Mouse (Mus musculus) neural tube, embryonic 13.5 days (tissue): ENCODE measurements around the gene Dus2. TPM values are rescaled to one million over a fixed set of nuclear protein-coding genes. Genes with fewer than 3 reads are reported as not detected.

Experiments
- ATAC-seq: fragments of 200-750 bp; cut with Nextera tagmentation; 2 replicates; pipeline ENCODE4 v1.8.0; 2017; ENCODE audit warnings: low read depth, mild to moderate bottlenecking, moderate TSS enrichment, moderate library complexity
- H3K27ac ChIP-seq: fragments of 300-500 bp; sonication (generic); replicated peaks from 2 replicates; pipeline ENCODE4 v1.5.1; 2015; ENCODE audit warnings: moderate library complexity, mild to moderate bottlenecking, inconsistent platforms
- H3K27me3 ChIP-seq: fragments of 300-500 bp; sonication (generic); 2 replicates; pipeline ENCODE4 v1.6.1; 2015; ENCODE audit warnings: mild to moderate bottlenecking, inconsistent platforms
- H3K36me3 ChIP-seq: fragments of 300-500 bp; sonication (generic); 2 replicates; pipeline ENCODE4 v1.6.1; 2015; ENCODE audit warnings: mild to moderate bottlenecking, inconsistent platforms
- H3K4me1 ChIP-seq: fragments of 300-500 bp; sonication (generic); replicated peaks from 2 replicates; pipeline ENCODE4 v1.6.1; 2015; ENCODE audit warnings: inconsistent platforms
- H3K4me2 ChIP-seq: fragments of 300-500 bp; sonication (generic); 2 replicates; pipeline ENCODE4 v1.6.1; 2015; ENCODE audit warnings: inconsistent platforms, mild to moderate bottlenecking, moderate library complexity
- H3K4me3 ChIP-seq: fragments of 300-500 bp; sonication (generic); 2 replicates; pipeline ENCODE4 v1.5.1; 2015; ENCODE audit warnings: mild to moderate bottlenecking, inconsistent platforms
- H3K9ac ChIP-seq: fragments of 300-500 bp; sonication (generic); 2 replicates; pipeline ENCODE4 v1.6.1; 2015; ENCODE audit warnings: moderate library complexity, mild to moderate bottlenecking, inconsistent platforms
- H3K9me3 ChIP-seq: fragments of 300-500 bp; sonication (generic); 2 replicates; pipeline ENCODE4 v1.6.1; 2016; ENCODE audit warnings: inconsistent platforms
- WGBS: fragments of 180-500 bp; shearing (Covaris S2); methylation state at CpG from one replicate; pipeline ENCODE4 v1.1.7; 2015; 5-methylcytosine and 5-hydroxymethylcytosine counted together
- microRNA-seq: library from miRNA; unstranded; fragments of <30 nt; microRNA quantifications from one replicate; pipeline ENCODE4, GENCODE M21; 2016
- polyA plus RNA-seq: library from polyadenylated mRNA; unstranded; fragments of >200 nt; fragmentation: Nextera tagmentation; extraction: Ambion mirVana; gene quantifications from 2 replicates; pipeline ENCODE4 v1.2.1, GENCODE M21; 2015

Dus2 gene
- polyA plus RNA-seq, 1 experiment from 2014 or later: 23.1 TPM

DNA sequence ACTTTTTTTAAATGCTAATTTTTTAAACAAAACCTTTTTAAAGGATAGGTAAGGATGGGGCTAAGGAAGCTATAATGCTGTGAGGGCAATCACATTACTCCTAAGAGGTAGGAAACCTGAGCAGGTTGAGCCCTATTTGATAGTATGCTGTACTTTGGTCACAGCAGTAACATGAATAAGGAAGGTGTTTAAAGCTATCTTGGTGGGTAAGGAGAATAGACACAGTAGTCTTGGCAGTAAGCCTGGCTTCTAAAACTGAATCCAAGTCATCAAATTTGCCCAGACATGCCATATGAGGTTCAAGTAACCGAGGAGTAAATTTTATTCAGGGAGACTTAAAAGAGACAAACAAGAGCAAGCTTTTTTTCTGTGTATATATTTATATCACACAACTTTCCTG lies 78.4 kb downstream of the Dus2 start:
- Histone ChIP-seq H3K9me3 (no peaks in the 10 kb centered on the region), H3K9ac (no peak overlapping the region), H3K4me2 (no peak overlapping the region), H3K36me3 (no peaks in the 10 kb centered on the region), H3K27me3 (no peaks in the 10 kb centered on the region), H3K4me1 (no peaks in the 10 kb centered on the region), H3K27ac (no peak overlapping the region), H3K4me3 (no peak overlapping the region)
- no peak for ATAC-seq
- WGBS: 76% methylated on average over 1 of the region's 1 CpGs

DNA sequence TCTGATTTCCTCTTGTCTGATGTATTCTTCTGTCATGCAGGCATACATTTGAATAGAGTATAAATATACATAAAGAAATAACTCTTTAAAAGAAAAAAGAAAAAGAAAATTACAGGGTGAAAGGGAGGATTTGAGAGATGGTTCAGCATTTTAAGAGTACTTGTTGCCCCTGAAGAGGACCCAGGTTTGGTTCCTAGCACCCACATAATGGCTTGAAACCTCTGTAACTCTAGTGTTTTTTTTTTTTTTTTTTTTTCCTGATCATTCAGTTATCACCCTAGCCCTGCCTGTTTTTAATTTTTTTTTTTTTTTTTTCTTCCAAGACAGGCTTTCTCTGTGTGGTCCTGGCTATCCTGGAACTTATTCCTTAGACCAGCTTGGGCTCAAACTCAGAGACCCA lies 81.0 kb downstream of the Dus2 start:
- Histone ChIP-seq H3K27ac (no peak overlapping the region), H3K36me3 (no peaks in the 10 kb centered on the region), H3K4me3 (no peak overlapping the region), H3K9ac (no peak overlapping the region), H3K4me2 (no peak overlapping the region), H3K4me1 (0 out of 2 replicates have a peak, but pooled peaks cover 3% of the 10 kb centered on the region), H3K9me3 (no peaks in the 10 kb centered on the region), H3K27me3 (no peaks in the 10 kb centered on the region)
- ATAC-seq: no peak

DNA sequence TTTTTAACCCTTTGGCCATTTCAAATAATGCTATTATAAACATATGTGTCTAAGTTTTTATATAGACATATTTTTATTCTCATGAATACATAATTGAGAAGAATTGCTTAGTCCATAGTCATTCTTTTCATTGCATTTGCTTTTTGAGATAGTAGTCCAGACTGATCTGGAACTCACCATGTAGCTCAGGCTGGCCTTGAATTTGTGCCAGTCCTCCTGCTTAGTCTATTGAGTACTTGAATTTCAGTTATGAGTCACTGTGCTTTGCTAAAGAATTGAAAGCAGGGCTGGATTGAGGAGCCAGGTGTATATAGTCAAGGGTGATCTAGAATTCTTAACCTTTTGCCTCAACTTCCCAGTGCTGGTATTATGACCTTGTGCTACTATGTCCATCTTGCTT lies 83.1 kb downstream of the Dus2 start:
- no peak overlapping the region for H3K4me3 ChIP-seq
- no peaks in the 10 kb centered on the region for H3K27me3 ChIP-seq
- no peak for ATAC-seq
- H3K36me3 ChIP-seq: peaks cover 5% of the 10 kb centered on the region; the same call in 1 of the 2 replicates
- no peaks in the 10 kb centered on the region for H3K9me3 ChIP-seq
- no peak overlapping the region for H3K4me2 ChIP-seq
- H3K9ac ChIP-seq: no peak overlapping the region
- H3K4me1 ChIP-seq: 0 out of 2 replicates have a peak, but pooled peaks cover 3% of the 10 kb centered on the region
- H3K27ac ChIP-seq: no peak overlapping the region

DNA sequence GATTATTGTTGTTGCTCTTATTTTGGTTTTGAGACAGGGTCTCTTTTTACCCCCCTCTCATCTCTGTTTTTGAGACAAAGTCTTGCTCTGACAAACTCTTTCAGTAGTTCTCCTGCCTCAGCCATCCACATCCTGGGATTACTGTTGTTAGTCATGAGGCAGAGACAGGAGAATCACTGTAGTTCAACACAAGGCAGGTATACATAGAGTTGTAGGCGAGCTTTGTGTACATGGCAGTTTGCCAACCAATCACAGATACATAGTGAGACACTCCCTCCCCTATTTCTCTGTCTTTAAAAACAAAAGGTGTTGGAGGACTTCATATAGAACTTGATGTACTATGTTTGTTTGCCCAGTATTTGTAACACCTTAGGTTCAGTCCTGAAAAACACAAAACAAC lies 83.5 kb downstream of the Dus2 start:
- H3K4me3 ChIP-seq: no peak overlapping the region
- H3K27ac ChIP-seq: no peak overlapping the region
- no peaks in the 10 kb centered on the region for H3K27me3 ChIP-seq
- ATAC-seq: no peak
- 94% methylated on average over 1 of the region's 1 CpGs for WGBS
- H3K9me3 ChIP-seq: no peaks in the 10 kb centered on the region
- H3K4me2 ChIP-seq: no peak overlapping the region
- peaks cover 9% of the 10 kb centered on the region; the same call in 1 of the 2 replicates for H3K36me3 ChIP-seq
- 0 out of 2 replicates have a peak, but pooled peaks cover 3% of the 10 kb centered on the region for H3K4me1 ChIP-seq
- H3K9ac ChIP-seq: no peak overlapping the region

DNA sequence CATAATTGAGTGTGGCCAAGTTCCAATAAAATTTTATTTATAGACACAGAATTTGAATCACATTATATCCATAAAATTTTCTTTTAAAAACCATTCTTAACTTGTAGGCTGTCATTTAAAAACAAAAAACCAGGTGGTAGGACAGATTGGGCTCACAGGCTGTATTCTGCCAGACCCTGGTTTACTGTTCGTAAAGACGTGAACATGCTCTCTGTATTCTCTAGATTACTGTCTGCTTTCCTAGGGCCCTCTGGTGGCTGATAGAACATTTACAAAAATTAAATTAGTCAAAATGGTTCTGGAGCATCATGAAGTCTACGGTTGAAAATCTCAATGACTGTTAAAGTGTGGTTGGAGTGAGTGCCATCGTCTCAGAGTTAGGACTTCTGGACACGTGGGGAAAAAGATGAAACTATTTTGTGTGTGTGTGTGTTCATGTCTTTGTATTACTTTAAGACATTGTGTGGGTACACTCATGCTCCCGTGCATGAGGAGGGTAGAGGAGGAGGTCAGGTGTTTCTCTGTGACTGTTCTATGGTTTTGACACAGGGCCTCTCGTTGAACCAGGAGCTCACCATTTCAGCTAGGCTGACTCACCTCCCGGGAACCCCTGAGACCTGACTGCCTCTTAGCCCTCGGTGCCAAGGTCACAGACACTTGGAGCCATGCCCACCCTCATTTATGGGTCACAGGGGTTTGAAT lies 84.2 kb downstream of the Dus2 start:
- no peak overlapping the region for H3K27ac ChIP-seq
- WGBS: 81% methylated on average over 9 of the region's 9 CpGs

DNA sequence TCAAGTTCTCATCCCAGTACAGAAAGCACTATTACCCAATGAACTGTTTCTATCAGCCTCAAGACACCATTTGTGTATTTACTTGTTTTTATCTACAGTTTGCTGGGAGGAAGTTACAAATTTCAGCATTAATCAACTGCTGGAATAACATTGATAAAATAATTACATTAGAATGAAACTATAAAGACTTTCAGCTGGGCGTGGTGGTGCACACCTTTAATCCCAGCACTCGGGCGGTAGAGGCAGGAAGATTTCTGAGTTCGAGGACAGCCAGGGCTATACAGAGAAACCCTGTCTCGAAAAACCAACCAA lies 84.7 kb downstream of the Dus2 start:
- Histone ChIP-seq H3K27ac (no peak overlapping the region), H3K9me3 (no peaks in the 10 kb centered on the region), H3K27me3 (no peaks in the 10 kb centered on the region), H3K36me3 (peaks cover 9% of the 10 kb centered on the region; the same call in 1 of the 2 replicates), H3K9ac (no peak overlapping the region), H3K4me1 (0 out of 2 replicates have a peak, but pooled peaks cover 3% of the 10 kb centered on the region), H3K4me2 (no peak overlapping the region), H3K4me3 (no peak overlapping the region)
- 97% methylated on average over 5 of the region's 5 CpGs for WGBS
- no peak for ATAC-seq

More for the DNA sequence above, 84.2 kb downstream of the Dus2 start:
- Histone ChIP-seq H3K9me3 (no peaks in the 10 kb centered on the region), H3K4me3 (no peak overlapping the region), H3K4me1 (0 out of 2 replicates have a peak, but pooled peaks cover 3% of the 10 kb centered on the region), H3K9ac (no peak overlapping the region), H3K36me3 (peaks cover 9% of the 10 kb centered on the region; the same call in 1 of the 2 replicates), H3K27me3 (no peaks in the 10 kb centered on the region), H3K4me2 (no peak overlapping the region)
- no peak for ATAC-seq

DNA sequence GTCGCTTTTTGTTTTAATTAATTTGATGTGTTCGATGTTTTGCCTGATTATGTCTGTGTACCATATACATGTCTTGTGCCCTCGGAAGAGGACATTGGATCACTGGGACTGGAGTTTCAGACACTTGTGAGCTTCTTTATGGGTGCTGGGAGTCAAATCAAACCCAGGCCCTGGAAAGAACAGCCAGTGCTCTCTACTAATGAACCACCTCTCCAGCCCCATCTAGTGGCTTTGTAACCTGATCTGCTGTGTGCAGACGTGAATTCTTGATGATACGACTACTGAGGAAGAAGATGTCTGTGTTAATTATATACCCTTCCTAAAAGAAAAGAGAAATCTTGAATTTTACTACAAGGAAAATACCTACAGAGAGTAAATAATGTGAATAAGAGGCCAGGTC lies 85.5 kb downstream of the Dus2 start:
- no peak overlapping the region for H3K4me2 ChIP-seq
- WGBS: 77% methylated on average over 5 of the region's 5 CpGs
- H3K27ac ChIP-seq: no peak overlapping the region
- H3K27me3 ChIP-seq: no peaks in the 10 kb centered on the region
- H3K36me3 ChIP-seq: peaks cover 13% of the 10 kb centered on the region
- ATAC-seq: no peak
- H3K4me3 ChIP-seq: no peak overlapping the region
- no peaks in the 10 kb centered on the region for H3K9me3 ChIP-seq
- H3K9ac ChIP-seq: no peak overlapping the region
- H3K4me1 ChIP-seq: 0 out of 2 replicates have a peak, but pooled peaks cover 3% of the 10 kb centered on the region

DNA sequence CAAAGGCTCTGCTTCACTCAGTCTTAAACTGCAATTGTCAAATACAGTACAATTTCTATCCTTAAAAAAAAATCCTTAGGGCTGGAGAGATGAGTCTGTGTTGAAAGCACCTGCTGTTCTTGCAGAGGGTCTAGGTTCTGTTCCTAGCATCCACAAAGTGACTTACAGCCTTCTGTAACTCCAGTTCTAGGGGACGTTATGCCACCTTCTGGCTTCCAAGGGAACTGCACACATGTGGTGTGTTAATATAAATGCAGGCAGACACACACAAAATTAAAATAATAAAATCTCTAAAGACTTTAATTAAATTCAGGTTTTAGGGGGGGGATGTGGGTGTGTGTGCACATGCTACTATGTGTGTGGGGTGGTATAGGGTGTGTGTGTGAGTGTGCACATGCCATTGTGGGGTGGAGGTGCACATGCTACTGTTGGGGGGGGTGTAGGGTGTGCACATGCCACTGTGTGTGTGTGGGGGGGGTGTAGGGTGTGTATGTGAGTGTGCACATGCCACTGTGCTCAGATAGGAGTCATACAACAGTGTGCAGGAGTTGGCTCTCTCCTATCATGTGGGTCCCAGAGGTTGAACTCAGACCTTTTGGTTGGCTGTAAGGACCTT lies 86.4 kb downstream of the Dus2 start:
- 0 out of 2 replicates have a peak, but pooled peaks have one; percentile 27 for ATAC-seq
- Histone ChIP-seq H3K27me3 (no peaks in the 10 kb centered on the region), H3K9me3 (no peaks in the 10 kb centered on the region), H3K4me2 (no peak overlapping the region), H3K27ac (no peak overlapping the region), H3K36me3 (peaks cover 18% of the 10 kb centered on the region), H3K4me1 (0 out of 2 replicates have a peak, but pooled peaks cover 3% of the 10 kb centered on the region), H3K9ac (no peak overlapping the region), H3K4me3 (no peak overlapping the region)
- 94% methylated on average over 1 of the region's 1 CpGs for WGBS

DNA sequence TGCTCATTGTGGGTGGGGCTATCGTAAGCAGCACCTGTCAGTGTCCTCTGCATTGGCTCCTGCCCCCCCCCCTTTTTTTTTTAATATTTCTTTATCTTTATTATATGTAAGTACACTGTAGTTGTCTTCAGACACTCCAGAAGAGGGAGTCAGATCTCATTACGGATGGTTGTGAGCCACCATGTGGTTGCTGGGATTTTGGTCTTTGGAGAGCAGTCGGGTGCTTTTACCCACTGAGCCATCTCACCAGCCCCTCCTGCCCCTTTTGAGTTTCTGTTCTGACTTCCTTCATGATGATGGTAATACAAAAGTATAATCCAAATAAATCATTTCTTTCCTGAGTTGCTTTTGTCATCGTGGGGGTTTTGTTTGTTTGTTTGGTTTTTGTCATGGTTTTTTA lies 111.2 kb downstream of the Dus2 start:
- Histone ChIP-seq H3K9me3 (no peaks in the 10 kb centered on the region), H3K27me3 (no peaks in the 10 kb centered on the region), H3K4me3 (no peak overlapping the region), H3K4me1 (no peaks in the 10 kb centered on the region), H3K27ac (no peak overlapping the region), H3K9ac (no peak overlapping the region), H3K36me3 (peaks cover 39% of the 10 kb centered on the region), H3K4me2 (no peak overlapping the region)
- WGBS: 89% methylated on average over 4 of the region's 4 CpGs
- no peak for ATAC-seq

Small RNA genes lying within 50 kb of the gene (microRNA-seq; reads per million reads assigned to microRNA genes)
- gene Mir7074: not detected

Other genes starting within 250 kb of the Dus2 start
- gene Gfod2, start 232.7 kb upstream of the Dus2 start, polyA plus RNA-seq: 66.7 and 72.4 TPM in 2 replicates
- gene Ranbp10, start 164.0 kb upstream of the Dus2 start, polyA plus RNA-seq: 11.6 and 13.0 TPM in 2 replicates
- 0.46 and 0.54 TPM in 2 replicates for gene Tsnaxip1, start 163.6 kb upstream of the Dus2 start, polyA plus RNA-seq
- 52.7 and 63.8 TPM in 2 replicates for gene Cenpt, start 138.1 kb upstream of the Dus2 start, polyA plus RNA-seq
- gene Thap11, start 136.2 kb upstream of the Dus2 start, polyA plus RNA-seq: 61.4 and 64.1 TPM in 2 replicates
- 198 and 201 TPM in 2 replicates for gene Nutf2, start 130.8 kb upstream of the Dus2 start, polyA plus RNA-seq
- gene Edc4, start 110.5 kb upstream of the Dus2 start, polyA plus RNA-seq: 43.9 and 48.6 TPM in 2 replicates
- gene Nrn1l, start 97.8 kb upstream of the Dus2 start, polyA plus RNA-seq: 0.46 and 0.54 TPM in 2 replicates
- gene Pskh1, start 90.9 kb upstream of the Dus2 start, polyA plus RNA-seq: 14.2 and 14.3 TPM in 2 replicates
- gene Ctrl, start 57.5 kb upstream of the Dus2 start, polyA plus RNA-seq: 3.1 and 3.6 TPM in 2 replicates
- 43.1 and 43.2 TPM in 2 replicates for gene Psmb10, start 52.9 kb upstream of the Dus2 start, polyA plus RNA-seq
- gene Lcat, start 48.0 kb upstream of the Dus2 start, polyA plus RNA-seq: 0.59 and 0.71 TPM in 2 replicates
- 8.7 and 11.0 TPM in 2 replicates for gene Slc12a4, start 25.2 kb upstream of the Dus2 start, polyA plus RNA-seq
- not detected in 2 replicates for gene Dpep3, start 11.9 kb upstream of the Dus2 start, polyA plus RNA-seq
- gene Dpep2nb, start 14.6 kb downstream of the Dus2 start, polyA plus RNA-seq: 0.24 TPM in 1 of 2 replicates, not detected in the other
- 20.7 and 22.2 TPM in 2 replicates for gene Ddx28, start 20.5 kb downstream of the Dus2 start, polyA plus RNA-seq
- 4.1 and 4.2 TPM in 2 replicates for gene Nfatc3, start 67.5 kb downstream of the Dus2 start, polyA plus RNA-seq
- gene Esrp2, start 145.6 kb downstream of the Dus2 start, polyA plus RNA-seq: 0.34 and 1.3 TPM in 2 replicates
- 18.1 and 18.8 TPM in 2 replicates for gene Pla2g15, start 159.1 kb downstream of the Dus2 start, polyA plus RNA-seq
- gene Slc7a6, start 177.5 kb downstream of the Dus2 start, polyA plus RNA-seq: 67.3 and 72.5 TPM in 2 replicates
- gene Slc7a6os, start 219.6 kb downstream of the Dus2 start, polyA plus RNA-seq: 37.7 and 41.7 TPM in 2 replicates
- gene Prmt7, start 219.6 kb downstream of the Dus2 start, polyA plus RNA-seq: 54.2 and 58.5 TPM in 2 replicates